Mouse (Mus musculus): ENCODE data around the gene Stxbp4. TPM values are rescaled to one million over a fixed set of nuclear protein-coding genes. Genes with fewer than 3 reads are reported as not detected.

Stxbp4 gene
- polyA plus RNA-seq, 1 experiment from 2014 or later = 12.0 TPM

DNA sequence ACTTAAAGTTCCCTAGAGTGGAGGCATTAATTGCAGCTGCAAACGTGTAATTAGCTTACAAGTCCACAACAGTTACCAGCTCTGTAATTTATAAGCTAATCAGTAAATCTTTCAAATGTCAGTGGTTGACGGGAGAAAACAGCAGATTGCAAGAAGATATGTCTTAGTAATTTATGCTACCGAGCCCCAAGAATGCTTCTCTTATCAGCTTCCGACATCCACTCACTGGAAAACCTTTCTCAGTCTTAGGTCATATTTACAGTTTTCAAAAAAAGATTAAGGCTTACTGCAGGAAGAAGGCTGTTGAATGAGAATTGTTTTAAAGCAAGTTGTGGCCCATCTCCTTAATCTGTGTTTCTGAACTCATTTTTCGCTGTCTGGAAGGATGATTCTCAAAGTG, 83.9 kb downstream of the Stxbp4 start:
- Histone ChIP-seq H3K36me3 (no peaks in the 10 kb centered on the region), H3K4me1 (peaks cover 14% of the 10 kb centered on the region), H3K27ac (replicated peaks) (no peak overlapping the region), H3K4me2 (no peak overlapping the region), H3K9me3 (no peaks in the 10 kb centered on the region), H3K27me3 (replicated peaks) (no peaks in the 10 kb centered on the region), H3K4me3 (no peak overlapping the region), H3K9ac (no peak overlapping the region)
- no peak for ATAC-seq (ENCODE audit: extremely low read depth, insufficient number of reproducible peaks, low FRiP score, low TSS enrichment)
- WGBS = 65% methylated on average over 5 of the region's 5 CpGs

DNA sequence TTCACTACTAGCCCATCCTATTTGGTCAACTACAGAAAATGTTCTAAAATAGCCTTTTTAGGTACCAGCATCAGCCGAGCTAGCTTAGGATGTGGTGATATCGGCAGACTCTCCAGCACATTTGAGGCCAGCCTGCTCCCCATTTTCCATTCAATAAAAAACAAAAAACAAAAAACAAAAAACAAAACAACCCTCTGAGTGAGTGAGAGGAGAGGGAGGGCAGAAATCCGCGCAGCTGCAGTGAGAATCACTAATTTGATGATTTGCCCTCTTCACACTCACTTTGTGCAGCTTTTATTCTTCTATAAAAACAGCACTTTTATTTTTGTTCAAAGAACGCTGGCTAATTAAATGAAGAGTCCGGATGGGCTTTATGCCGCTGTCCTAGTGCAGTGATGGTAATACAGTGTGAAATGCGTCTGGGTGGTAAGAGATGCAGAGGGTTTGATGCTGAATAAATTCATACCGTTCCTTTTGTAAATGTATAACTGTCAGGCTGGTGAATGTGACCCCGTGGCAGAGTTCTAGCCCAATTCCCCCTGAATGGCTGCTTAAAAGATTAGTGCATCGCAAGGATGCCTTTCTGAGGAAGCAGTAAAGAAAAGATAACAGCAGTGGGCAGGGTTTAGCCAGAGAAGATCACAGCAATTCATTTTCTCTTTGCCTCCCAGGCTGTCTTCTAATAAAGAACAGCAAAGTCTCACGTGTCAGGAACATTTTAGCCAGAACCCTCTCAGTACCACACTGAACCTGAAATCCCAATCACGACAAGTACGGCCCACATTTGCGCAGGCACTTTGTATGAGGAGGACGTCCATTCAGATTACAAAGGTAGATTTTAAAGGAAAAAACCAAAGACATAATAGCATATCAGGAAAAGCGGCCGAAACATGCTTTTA, 85.3 kb downstream of the Stxbp4 start:
- no peaks in the 10 kb centered on the region for H3K27me3 ChIP-seq (replicated peaks)
- no peak for ATAC-seq (ENCODE audit: extremely low read depth, insufficient number of reproducible peaks, low FRiP score, low TSS enrichment)
- H3K4me1 ChIP-seq = peaks cover 5% of the 10 kb centered on the region; the same call in 1 of the 2 replicates
- WGBS = 67% methylated on average over 18 of the region's 18 CpGs
- no peak overlapping the region for H3K4me2 ChIP-seq
- peaks cover 6% of the 10 kb centered on the region; the same call in 1 of the 2 replicates for H3K36me3 ChIP-seq
- H3K27ac ChIP-seq (replicated peaks) = no peak overlapping the region
- no peaks in the 10 kb centered on the region for H3K9me3 ChIP-seq
- H3K4me3 ChIP-seq = no peak overlapping the region
- no peak overlapping the region for H3K9ac ChIP-seq

DNA sequence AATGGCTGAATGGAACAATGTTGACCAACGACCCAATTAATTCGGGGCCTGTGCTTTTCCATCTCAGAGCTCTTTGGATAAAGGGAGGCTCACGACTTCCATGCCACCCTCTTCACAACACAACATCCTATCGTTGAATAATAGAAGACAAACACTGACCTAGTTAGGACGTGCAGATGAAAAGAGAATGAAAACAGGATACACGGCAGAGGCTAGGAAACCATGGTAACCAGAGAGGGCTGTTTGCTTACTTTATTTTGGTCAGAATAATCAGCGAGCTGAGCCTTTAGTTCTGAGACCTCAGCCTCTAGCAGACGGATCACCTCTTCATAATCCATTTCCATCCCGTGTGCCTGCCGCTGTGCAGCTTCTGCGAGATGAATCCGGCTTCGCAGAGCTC, 89.3 kb downstream of the Stxbp4 start:
- H3K9me3 ChIP-seq = 0 out of 2 replicates have a peak, but pooled peaks cover 4% of the 10 kb centered on the region
- peaks cover 18% of the 10 kb centered on the region for H3K36me3 ChIP-seq
- no peak overlapping the region for H3K4me2 ChIP-seq
- ATAC-seq (ENCODE audit: extremely low read depth, insufficient number of reproducible peaks, low FRiP score, low TSS enrichment) = no peak
- no peaks in the 10 kb centered on the region for H3K27me3 ChIP-seq (replicated peaks)
- no peak overlapping the region for H3K9ac ChIP-seq
- WGBS = 77% methylated on average over 13 of the region's 13 CpGs
- no peak overlapping the region for H3K27ac ChIP-seq (replicated peaks)
- H3K4me3 ChIP-seq = no peak overlapping the region
- no peaks in the 10 kb centered on the region for H3K4me1 ChIP-seq

DNA sequence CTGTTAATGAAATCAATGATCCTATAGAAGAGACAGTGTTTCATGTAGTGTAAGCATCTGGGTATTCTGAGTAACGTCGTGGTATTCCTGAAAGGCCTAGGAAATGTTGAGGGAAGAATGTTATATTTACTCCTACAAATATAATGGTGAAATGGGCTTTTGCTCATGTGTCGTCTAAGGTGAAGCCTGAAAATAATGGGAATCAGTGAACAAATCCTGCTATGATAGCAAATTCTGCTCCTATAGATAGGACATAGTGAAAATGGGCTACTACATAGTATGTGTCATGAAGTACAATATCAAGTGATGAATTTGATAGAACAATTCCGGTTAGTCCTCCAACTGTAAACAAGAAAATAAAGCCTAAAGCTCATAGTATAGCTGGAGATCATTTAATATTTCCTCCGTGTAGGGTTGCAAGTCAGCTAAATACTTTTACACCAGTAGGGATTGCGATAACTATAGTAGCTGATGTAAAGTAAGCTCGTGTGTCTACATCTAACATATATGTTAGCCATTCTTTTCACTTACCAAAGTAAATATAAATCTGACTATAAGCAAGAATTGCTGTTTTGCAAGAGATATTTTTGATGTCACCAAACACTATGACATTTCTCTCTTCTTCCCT, 99.1 kb downstream of the Stxbp4 start:
- Histone ChIP-seq H3K4me3 (no peak overlapping the region), H3K27me3 (replicated peaks) (no peaks in the 10 kb centered on the region), H3K36me3 (peaks cover 29% of the 10 kb centered on the region), H3K4me1 (no peaks in the 10 kb centered on the region), H3K27ac (replicated peaks) (no peak overlapping the region), H3K9me3 (no peaks in the 10 kb centered on the region), H3K4me2 (no peak overlapping the region), H3K9ac (no peak overlapping the region)
- ATAC-seq (ENCODE audit: extremely low read depth, insufficient number of reproducible peaks, low FRiP score, low TSS enrichment) = no peak
- WGBS = 91% methylated on average over 7 of the region's 7 CpGs

DNA sequence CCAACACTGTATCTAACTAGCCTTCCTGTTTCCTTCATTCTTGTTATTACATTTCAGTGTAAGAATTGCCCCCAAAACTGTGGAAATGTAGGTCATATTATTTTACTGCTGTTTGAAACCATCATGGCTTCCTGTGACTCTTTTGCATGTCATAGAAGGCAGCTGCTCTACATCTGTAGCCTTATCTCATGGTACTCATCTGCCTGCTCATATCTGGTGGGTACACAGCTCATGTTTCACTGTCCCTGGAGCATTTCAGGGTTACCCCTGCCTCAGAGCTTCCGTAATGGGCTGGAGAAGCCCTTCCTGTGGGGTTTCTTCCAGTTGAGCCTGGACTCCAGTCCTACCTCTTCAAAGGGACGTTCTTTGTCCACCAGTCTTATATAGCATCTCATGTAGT, 112.6 kb downstream of the Stxbp4 start:
- Histone ChIP-seq H3K9me3 (peaks cover 6% of the 10 kb centered on the region; the same call in 1 of the 2 replicates), H3K9ac (no peak overlapping the region), H3K36me3 (peaks cover 17% of the 10 kb centered on the region), H3K4me3 (no peak overlapping the region), H3K27me3 (replicated peaks) (0 out of 2 replicates have a peak, but pooled peaks cover under 1% of the 10 kb centered on the region), H3K27ac (replicated peaks) (no peak overlapping the region), H3K4me2 (no peak overlapping the region), H3K4me1 (peaks cover 21% of the 10 kb centered on the region)
- 67% methylated on average over 2 of the region's 2 CpGs for WGBS
- no peak for ATAC-seq (ENCODE audit: extremely low read depth, insufficient number of reproducible peaks, low FRiP score, low TSS enrichment)

DNA sequence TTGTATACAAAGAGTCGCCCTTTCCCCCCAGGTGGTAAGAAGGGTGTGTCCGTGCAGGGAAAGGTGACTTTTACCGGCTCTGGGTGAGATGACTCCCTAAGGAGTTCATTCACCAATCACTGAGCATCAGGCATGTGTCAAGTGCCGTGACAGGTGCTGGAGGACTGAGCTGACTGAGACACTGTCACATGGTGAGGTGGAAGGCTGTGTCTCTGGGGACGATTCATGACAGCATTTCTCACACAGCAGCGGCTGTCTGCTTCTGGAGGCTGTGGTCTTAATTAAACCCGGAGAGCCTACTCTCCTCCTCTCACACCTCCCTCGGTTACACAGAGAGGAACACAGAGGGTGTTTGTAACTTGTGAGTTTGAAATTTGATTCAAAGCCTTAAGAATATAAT, 116.8 kb downstream of the Stxbp4 start:
- peaks cover 3% of the 10 kb centered on the region for H3K36me3 ChIP-seq
- no peak overlapping the region for H3K4me3 ChIP-seq
- H3K4me2 ChIP-seq = peak overlapping the region; percentile 24; the same call in 1 of the 2 replicates
- WGBS = 39% methylated on average over 8 of the region's 8 CpGs
- H3K4me1 ChIP-seq = peaks cover 39% of the 10 kb centered on the region
- 0 out of 2 replicates have a peak overlapping the region, but pooled peaks have one; percentile 28 for H3K27ac ChIP-seq (replicated peaks)
- no peak for ATAC-seq (ENCODE audit: extremely low read depth, insufficient number of reproducible peaks, low FRiP score, low TSS enrichment)
- H3K9ac ChIP-seq = 0 out of 2 replicates have a peak overlapping the region, but pooled peaks have one; percentile 21
- no peaks in the 10 kb centered on the region for H3K9me3 ChIP-seq
- peaks cover 11% of the 10 kb centered on the region; the same call in 1 of the 2 replicates for H3K27me3 ChIP-seq (replicated peaks)

DNA sequence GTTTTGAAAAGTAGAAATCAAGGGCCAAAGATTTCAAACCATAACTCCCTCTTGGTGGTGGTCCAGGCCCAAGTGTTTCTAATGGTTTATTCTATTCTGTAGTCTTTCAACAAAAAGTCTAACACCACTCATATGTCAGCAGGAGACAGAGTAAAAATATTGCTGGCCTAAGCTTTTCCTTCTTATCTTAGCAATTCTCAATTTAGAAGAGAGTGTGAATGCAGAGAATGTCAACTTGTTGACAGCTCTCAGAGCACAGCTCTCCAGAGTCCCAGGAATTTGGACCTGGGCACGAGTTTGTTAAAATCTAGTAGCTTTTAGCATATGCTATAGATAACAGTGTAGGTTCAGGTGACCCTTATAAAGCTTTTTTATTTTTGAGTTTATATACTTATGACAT, 120.1 kb downstream of the Stxbp4 start:
- peak overlapping the region; percentile 68 for H3K27ac ChIP-seq (replicated peaks)
- no peak for ATAC-seq (ENCODE audit: extremely low read depth, insufficient number of reproducible peaks, low FRiP score, low TSS enrichment)
- H3K36me3 ChIP-seq = peaks cover 3% of the 10 kb centered on the region; the same call in 1 of the 2 replicates
- peaks cover 49% of the 10 kb centered on the region for H3K4me1 ChIP-seq
- H3K9ac ChIP-seq = no peak overlapping the region
- H3K27me3 ChIP-seq (replicated peaks) = peaks cover 11% of the 10 kb centered on the region; the same call in 1 of the 2 replicates
- WGBS = 14% methylated on average over 1 of the region's 1 CpGs
- H3K9me3 ChIP-seq = no peaks in the 10 kb centered on the region
- peak overlapping the region; percentile 48 for H3K4me2 ChIP-seq
- no peak overlapping the region for H3K4me3 ChIP-seq

DNA sequence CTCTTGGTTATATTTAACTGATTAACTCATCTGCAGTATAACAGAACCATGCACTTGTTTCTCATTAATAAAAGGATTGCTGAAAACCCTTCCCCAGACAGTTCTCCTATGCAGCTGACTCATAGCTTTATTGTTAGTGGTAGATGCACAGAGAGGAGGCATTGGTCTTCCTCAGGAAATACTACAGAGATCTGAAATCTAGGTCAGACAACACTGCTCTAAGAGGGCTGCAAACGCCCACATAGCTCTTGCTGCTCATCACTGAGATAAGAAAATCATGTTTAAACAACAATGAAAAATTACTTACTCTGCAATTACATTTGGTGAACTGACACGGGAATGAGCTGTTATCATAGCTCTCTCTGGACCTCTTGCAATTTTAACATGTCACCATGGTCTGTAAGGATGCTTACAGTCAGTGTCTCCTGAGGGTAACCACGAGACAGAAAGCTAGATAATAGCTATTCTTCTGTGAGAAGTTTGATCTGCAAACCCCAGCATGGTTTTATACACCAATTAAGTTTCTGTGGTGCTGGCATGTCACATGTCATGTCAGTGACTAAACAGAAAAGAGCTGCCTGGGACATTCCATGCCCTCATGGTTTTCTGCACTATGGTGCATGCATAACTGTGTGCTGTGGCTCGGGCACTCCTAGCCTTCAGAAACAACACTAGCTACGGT, 125.2 kb downstream of the Stxbp4 start:
- WGBS = 52% methylated on average over 5 of the region's 5 CpGs
- H3K4me2 ChIP-seq = no peak overlapping the region
- no peak overlapping the region for H3K9ac ChIP-seq
- no peak overlapping the region for H3K27ac ChIP-seq (replicated peaks)
- no peak for ATAC-seq (ENCODE audit: extremely low read depth, insufficient number of reproducible peaks, low FRiP score, low TSS enrichment)
- H3K4me3 ChIP-seq = no peak overlapping the region
- H3K36me3 ChIP-seq = peaks cover 3% of the 10 kb centered on the region; the same call in 1 of the 2 replicates
- peaks cover 28% of the 10 kb centered on the region for H3K4me1 ChIP-seq
- no peaks in the 10 kb centered on the region for H3K9me3 ChIP-seq
- no peaks in the 10 kb centered on the region for H3K27me3 ChIP-seq (replicated peaks)

DNA sequence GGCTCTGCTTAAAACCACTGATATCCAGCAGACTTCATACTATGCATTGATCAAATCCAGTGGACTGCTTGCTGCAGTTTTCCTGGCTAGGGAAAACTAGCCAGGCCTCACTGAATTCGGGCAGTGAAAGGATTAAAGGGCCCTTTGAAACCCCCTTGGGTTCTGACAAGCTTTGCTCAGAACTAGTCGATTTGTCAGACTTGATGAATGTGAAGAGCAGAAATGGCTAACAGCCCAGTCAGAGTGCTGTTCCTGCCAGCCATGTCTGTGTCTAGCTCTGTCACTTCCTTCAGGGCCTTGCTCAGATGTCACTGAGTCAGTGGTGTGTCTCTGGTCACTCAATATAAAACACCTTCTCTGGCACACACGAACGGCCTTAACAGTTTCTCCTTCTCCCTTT, 136.0 kb downstream of the Stxbp4 start:
- Histone ChIP-seq H3K4me2 (no peak overlapping the region), H3K9ac (no peak overlapping the region), H3K27me3 (replicated peaks) (no peaks in the 10 kb centered on the region), H3K27ac (replicated peaks) (no peak overlapping the region), H3K36me3 (peaks cover 3% of the 10 kb centered on the region), H3K4me1 (peaks cover 9% of the 10 kb centered on the region), H3K4me3 (no peak overlapping the region), H3K9me3 (no peaks in the 10 kb centered on the region)
- WGBS = 71% methylated on average over 4 of the region's 4 CpGs
- ATAC-seq (ENCODE audit: extremely low read depth, insufficient number of reproducible peaks, low FRiP score, low TSS enrichment) = no peak

DNA sequence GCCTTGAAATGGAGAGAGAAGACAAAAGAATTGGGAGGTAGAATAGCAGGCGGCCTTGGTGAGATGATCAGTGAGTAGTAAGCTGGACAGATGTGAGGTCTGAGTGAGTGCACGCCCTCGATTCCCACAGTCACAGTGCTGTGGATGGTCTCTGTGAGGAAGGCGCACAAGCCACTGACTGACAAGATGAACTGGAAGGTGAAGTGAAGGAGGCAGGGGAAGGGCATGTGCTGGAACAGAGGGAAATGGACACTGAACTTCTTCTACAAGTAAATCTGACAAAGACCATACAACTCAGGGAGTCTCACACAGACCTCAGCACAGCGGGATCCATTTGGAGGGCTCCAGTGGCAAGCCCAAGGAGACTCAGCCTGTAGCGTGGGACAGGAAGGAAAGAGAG, 138.0 kb downstream of the Stxbp4 start:
- ATAC-seq (ENCODE audit: extremely low read depth, insufficient number of reproducible peaks, low FRiP score, low TSS enrichment) = no peak
- 83% methylated on average over 6 of the region's 6 CpGs for WGBS
- no peak overlapping the region for H3K27ac ChIP-seq (replicated peaks)
- no peak overlapping the region for H3K4me2 ChIP-seq
- no peaks in the 10 kb centered on the region for H3K9me3 ChIP-seq
- no peak overlapping the region for H3K4me3 ChIP-seq
- H3K9ac ChIP-seq = no peak overlapping the region
- no peaks in the 10 kb centered on the region for H3K27me3 ChIP-seq (replicated peaks)
- peaks cover 9% of the 10 kb centered on the region for H3K4me1 ChIP-seq
- no peaks in the 10 kb centered on the region for H3K36me3 ChIP-seq

DNA sequence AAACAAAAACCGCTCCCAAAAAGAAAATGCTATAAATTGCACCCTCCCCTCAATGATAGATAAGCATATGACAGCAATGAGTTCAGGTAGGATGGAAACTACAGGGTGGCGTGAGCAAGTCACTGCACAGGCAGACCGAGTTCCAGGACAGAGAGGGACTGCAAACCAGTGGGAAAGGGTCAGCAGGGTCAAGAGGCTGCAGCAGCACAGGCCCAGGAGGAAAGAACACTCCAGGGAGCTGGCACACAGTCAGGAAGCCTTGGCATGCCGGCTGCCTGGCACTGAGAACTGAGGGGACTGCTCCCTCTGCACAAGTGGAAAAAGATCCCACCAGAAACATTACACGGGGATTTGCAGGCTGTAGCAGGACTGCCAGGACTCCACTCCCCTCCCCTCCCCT, 139.4 kb downstream of the Stxbp4 start:
- WGBS = 38% methylated on average over 5 of the region's 5 CpGs
- no peak for ATAC-seq (ENCODE audit: extremely low read depth, insufficient number of reproducible peaks, low FRiP score, low TSS enrichment)
- Histone ChIP-seq H3K9ac (no peak overlapping the region), H3K27ac (replicated peaks) (no peak overlapping the region), H3K27me3 (replicated peaks) (no peaks in the 10 kb centered on the region), H3K4me2 (no peak overlapping the region), H3K4me3 (no peak overlapping the region), H3K9me3 (no peaks in the 10 kb centered on the region), H3K36me3 (peaks cover 10% of the 10 kb centered on the region; the same call in 1 of the 2 replicates), H3K4me1 (peaks cover 9% of the 10 kb centered on the region)

Data from heart, embryonic 13.5 days (tissue).